Mouse (Mus musculus) G1E (cell line): ENCODE results near the gene Rpap3.

Source experiments
- CTCF ChIP-seq: IDR thresholded peaks from 2 replicates; pipeline ENCODE4 v1.5.1; 2012; ENCODE audit warnings: low read depth, low read length, inconsistent platforms, mixed read lengths
- GATA1 ChIP-seq: IDR thresholded peaks from 2 replicates; pipeline ENCODE4 v1.6.1; 2012; ENCODE audit warnings: borderline replicate concordance, low read length, inconsistent platforms, mixed read lengths

- TF ChIP-seq CTCF (no peak), GATA1 (no peak)
These were observed 61.6 kb downstream of the Rpap3 start for GRCm38 (mm10) chr15:97643986-97644385.
